Mouse (Mus musculus) hindbrain, embryonic 10.5 days (tissue): ENCODE results near the gene Hspa1l. TPM values are rescaled to one million over a fixed set of nuclear protein-coding genes. Genes with fewer than 3 reads are reported as not detected.
"Not testable (repeated sequence)": the region's sequence is repeated elsewhere in the genome, so short reads cannot be mapped to it uniquely, and the experiment has no call there.

Experiments
- DNase-seq: peaks from one replicate; pipeline ENCODE4 v3.0.0-alpha.2; 2017; ENCODE audit warnings: low spot score
- H3K27ac ChIP-seq: fragments of 300-500 bp; sonication (generic); 2 replicates; pipeline ENCODE4 v1.5.1; 2016; ENCODE audit warnings: mild to moderate bottlenecking, moderate library complexity
- H3K27me3 ChIP-seq: fragments of 300-500 bp; sonication (generic); 2 replicates; pipeline ENCODE4 v1.6.1; 2016; ENCODE audit warnings: mild to moderate bottlenecking; ENCODE audit not compliant: poor library complexity, insufficient read depth, severe bottlenecking
- H3K36me3 ChIP-seq: fragments of 300-500 bp; sonication (generic); 2 replicates; pipeline ENCODE4 v1.6.1; 2016; ENCODE audit warnings: mild to moderate bottlenecking, moderate library complexity
- H3K4me1 ChIP-seq: fragments of 300-500 bp; sonication (generic); replicated peaks from 2 replicates; pipeline ENCODE4 v1.6.1; 2016; ENCODE audit warnings: mild to moderate bottlenecking
- H3K4me3 ChIP-seq: fragments of 300-500 bp; sonication (generic); 2 replicates; pipeline ENCODE4 v1.5.1; 2016; ENCODE audit warnings: mild to moderate bottlenecking, moderate library complexity
- H3K9me3 ChIP-seq: fragments of 300-500 bp; sonication (generic); 2 replicates; pipeline ENCODE4 v1.6.1; 2016; ENCODE audit warnings: mild to moderate bottlenecking, moderate library complexity
- WGBS: fragments of 180-500 bp; shearing (Covaris S2); methylation state at CpG from one replicate; pipeline ENCODE4 v1.1.7; 2016; 5-methylcytosine and 5-hydroxymethylcytosine counted together
- polyA plus RNA-seq: library from polyadenylated mRNA; unstranded; fragments of >200 nt; fragmentation: Nextera tagmentation; extraction: Ambion mirVana; gene quantifications from 2 replicates; pipeline ENCODE4 v1.2.1, GENCODE M21; 2016

Gene Hspa1l
- polyA plus RNA-seq, 1 experiment from 2014 or later, result 0.76 TPM

DNA sequence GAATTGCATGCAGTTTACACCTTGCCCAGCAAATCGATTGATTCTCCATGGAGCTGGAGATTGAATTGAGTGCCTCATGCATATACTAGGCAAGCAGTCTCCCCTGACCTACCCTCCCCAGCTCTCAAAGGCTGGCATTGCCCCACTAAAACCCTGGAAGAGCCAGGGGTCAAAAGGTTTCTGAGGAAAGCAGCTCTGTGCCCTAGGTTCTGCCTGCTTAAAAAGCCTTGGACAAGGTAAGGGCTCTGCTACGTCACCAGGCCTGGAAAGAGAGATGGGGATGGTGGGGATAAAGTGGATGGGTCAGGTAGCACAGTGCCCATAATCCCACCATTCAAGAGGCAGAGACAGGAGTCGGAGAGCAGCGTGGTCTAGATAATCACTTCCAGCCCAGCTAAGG, 17.7 kb upstream of the Hspa1l start:
- peaks cover 19% of the 10 kb centered on the region for H3K36me3 ChIP-seq
- no peak overlapping the region; the same call in 1 of the 2 replicates for H3K4me3 ChIP-seq
- 75% methylated on average over 4 of the region's 4 CpGs for WGBS
- DNase-seq, result no peak
- H3K9me3 ChIP-seq, result no peaks in the 10 kb centered on the region
- peaks cover 18% of the 10 kb centered on the region for H3K4me1 ChIP-seq
- H3K27ac ChIP-seq, result no peak overlapping the region
- H3K27me3 ChIP-seq, result peaks cover 35% of the 10 kb centered on the region

DNA sequence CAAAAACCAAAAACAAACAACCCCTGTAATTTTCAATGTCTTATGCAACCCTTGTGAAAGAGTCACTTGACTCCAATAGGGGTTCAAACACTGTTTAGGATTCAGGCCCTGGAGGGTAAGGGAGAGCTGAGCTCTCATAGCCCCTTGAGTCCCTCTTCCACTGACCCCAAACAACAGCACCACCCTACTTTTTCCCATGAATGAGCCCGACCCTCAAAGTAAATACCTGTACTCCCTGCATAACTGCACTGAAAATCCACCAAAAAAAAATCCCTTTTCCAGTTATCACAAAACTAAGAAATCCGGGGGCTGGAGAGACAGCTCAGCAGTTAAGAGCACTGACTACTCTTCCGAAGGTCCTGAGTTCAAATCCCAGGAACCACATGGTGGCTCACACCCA, 16.6 kb upstream of the Hspa1l start:
- Histone ChIP-seq H3K27ac (no peak overlapping the region), H3K4me3 (no peak overlapping the region), H3K36me3 (peaks cover 9% of the 10 kb centered on the region), H3K9me3 (no peaks in the 10 kb centered on the region), H3K27me3 (peaks cover 43% of the 10 kb centered on the region), H3K4me1 (peaks cover 16% of the 10 kb centered on the region)
- WGBS, result 78% methylated on average over 3 of the region's 3 CpGs
- DNase-seq, result no peak

DNA sequence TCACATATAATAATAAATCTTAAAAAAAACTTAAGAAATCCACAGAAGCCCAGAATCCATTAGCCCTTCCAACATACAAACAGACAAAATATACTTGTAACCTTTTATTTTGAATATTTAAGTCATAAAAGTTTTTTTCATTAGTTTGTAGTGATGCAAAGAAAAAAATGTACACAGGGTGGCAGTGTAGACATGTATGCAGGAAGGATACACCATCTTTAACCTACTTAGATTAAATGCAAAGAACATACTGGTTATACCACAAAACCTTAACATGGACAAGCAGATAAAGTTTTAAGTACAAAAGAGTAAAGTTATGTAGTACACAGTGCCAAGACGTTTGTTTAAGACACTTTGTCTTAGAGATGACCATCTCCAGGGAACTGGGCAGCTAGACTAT, 16.2 kb upstream of the Hspa1l start:
- Histone ChIP-seq H3K27ac (no peak overlapping the region), H3K4me1 (peaks cover 12% of the 10 kb centered on the region), H3K9me3 (no peaks in the 10 kb centered on the region), H3K27me3 (peaks cover 47% of the 10 kb centered on the region), H3K36me3 (peaks cover 4% of the 10 kb centered on the region), H3K4me3 (no peak overlapping the region)
- WGBS, result 50% methylated on average over 1 of the region's 1 CpGs
- DNase-seq, result no peak

DNA sequence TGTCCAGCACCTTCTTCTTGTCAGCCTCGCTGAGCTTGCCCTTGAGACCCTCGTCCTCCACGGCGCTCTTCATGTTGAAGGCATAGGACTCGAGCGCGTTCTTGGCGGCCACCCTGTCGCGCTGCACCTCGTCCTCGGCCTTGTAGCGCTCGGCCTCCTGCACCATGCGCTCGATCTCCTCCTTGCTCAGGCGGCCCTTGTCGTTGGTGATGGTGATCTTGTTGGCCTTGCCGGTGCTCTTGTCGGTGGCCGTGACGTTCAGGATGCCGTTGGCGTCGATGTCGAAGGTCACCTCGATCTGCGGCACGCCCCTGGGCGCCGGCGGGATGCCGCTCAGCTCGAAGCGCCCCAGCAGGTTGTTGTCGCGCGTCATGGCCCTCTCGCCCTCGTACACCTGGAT, 15.2 kb upstream of the Hspa1l start:
- H3K4me1 ChIP-seq, result peaks cover 12% of the 10 kb centered on the region
- not testable (repeated sequence) for H3K4me3 ChIP-seq, H3K36me3 ChIP-seq, DNase-seq, H3K27ac ChIP-seq, H3K9me3 ChIP-seq
- 19% methylated on average over 40 of the region's 40 CpGs for WGBS
- H3K27me3 ChIP-seq, result peaks cover 57% of the 10 kb centered on the region

DNA sequence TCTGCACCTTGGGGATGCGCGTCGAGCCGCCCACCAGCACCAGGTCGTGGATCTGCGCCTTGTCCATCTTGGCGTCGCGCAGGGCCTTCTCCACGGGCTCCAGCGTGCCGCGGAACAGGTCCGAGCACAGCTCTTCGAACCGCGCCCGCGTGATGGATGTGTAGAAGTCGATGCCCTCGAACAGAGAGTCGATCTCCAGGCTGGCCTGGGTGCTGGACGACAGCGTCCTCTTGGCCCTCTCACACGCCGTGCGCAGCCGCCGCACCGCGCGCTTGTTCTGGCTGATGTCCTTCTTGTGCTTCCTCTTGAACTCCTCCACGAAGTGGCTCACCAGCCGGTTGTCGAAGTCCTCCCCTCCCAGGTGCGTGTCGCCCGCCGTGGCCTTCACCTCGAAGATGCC, 14.5 kb upstream of the Hspa1l start:
- 32% methylated on average over 35 of the region's 40 CpGs for WGBS
- not testable (repeated sequence) for DNase-seq, H3K36me3 ChIP-seq, H3K9me3 ChIP-seq, H3K27ac ChIP-seq, H3K4me3 ChIP-seq
- H3K27me3 ChIP-seq, result peaks cover 62% of the 10 kb centered on the region
- peaks cover 12% of the 10 kb centered on the region for H3K4me1 ChIP-seq

DNA sequence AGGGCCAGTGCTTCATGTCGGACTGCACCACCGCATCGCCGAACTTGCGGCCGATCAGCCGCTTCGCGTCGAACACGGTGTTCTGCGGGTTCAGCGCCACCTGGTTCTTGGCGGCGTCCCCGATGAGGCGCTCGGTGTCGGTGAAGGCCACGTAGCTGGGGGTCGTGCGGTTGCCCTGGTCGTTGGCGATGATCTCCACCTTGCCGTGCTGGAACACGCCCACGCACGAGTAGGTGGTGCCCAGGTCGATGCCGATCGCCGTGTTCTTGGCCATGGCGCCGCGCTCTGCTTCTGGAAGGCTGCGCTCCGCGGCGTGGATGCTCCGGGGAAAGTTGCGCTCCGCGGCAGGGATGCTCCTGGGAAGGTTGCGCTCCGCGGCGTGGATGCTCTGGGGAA, 13.8 kb upstream of the Hspa1l start:
- not testable (repeated sequence) for DNase-seq, H3K27ac ChIP-seq, H3K9me3 ChIP-seq, H3K36me3 ChIP-seq
- peaks cover 12% of the 10 kb centered on the region for H3K4me1 ChIP-seq
- 2% methylated on average over 34 of the region's 47 CpGs for WGBS
- H3K27me3 ChIP-seq, result peaks cover 70% of the 10 kb centered on the region
- peak overlapping the region; percentile 64 for H3K4me3 ChIP-seq

DNA sequence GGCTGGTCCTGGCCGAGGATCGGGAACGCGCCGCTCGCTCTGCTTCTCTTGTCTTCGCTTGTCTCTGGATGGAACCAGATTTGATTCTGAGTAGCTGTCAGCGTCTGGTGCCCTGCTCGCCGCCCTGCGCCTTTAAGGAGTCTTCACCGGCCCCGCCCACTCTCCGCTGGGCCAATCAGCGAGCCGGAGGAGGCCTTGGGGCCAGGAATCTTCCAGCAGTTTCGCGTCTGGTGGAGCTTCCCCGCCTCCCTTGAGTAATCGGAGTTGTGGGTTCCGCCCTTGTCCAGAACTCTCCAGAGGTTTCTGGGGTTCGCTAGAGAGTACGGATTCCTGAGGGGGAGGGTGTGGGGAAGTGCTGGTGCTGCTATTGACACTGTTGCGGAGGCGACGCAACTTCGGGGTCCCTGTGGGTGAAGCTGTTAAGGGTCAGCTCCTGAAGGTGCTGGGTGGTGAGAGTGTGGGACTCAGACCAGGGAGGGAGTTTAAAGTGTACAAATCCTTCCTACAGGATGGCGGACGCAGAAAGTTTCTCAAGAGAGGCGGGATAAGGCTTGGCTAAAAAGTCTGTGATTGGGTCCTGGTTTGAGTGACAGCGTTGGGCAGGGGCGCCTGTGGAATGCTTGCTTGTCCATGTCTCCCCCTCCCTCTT, 13.2 kb upstream of the Hspa1l start, which contains the start of gene Hspa1b:
Hspa1b (minus strand) TSS at position 109 of the 649 bp plus-strand sequence.
- peaks cover 72% of the 10 kb centered on the region for H3K27me3 ChIP-seq
- DNase-seq, result peak; percentile 81
- H3K4me3 ChIP-seq, result peak within 1 kb of the TSS; percentile 64
- H3K36me3 ChIP-seq, H3K9me3 ChIP-seq: not testable (repeated sequence)
- peaks cover 12% of the 10 kb centered on the region for H3K4me1 ChIP-seq
- under 1% methylated on average over 31 of the region's 32 CpGs for WGBS
- peak within 1 kb of the TSS; percentile 91 for H3K27ac ChIP-seq

DNA sequence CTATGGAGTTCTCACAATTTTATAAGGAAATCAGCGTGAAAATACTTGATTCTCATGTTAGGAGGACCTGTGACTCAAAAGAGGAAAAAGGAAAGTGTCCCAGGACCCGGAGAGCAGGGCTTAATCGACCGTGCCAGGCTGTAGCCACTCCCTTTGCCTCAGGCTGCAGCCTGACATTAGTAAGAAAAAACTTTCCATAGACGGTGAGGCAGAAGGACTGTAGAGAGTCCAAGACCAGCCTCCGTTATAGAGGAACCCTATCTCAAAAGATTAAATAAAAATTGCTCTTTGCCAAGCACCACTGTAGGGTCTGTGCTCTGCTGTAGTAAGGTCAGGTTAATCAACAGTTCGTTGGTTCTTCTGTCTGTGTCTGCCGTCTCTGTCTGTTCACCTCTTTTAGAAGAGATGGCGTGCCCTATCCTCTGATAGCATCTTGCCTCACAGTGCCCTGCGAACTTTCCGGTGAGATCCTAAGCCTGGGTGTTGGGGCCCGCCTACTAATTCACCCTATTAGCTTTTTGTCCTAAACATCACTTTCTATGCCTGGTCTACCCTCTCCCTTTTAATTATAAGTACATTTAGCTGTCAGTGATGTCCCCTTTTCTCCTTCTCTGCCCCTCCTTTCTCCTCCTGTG, 12.5 kb upstream of the Hspa1l start:
- peak overlapping the region; percentile 64 for H3K4me3 ChIP-seq
- WGBS, result 16% methylated on average over 12 of the region's 12 CpGs
- H3K9me3 ChIP-seq, result no peaks in the 10 kb centered on the region
- peaks cover 68% of the 10 kb centered on the region for H3K27me3 ChIP-seq
- H3K4me1 ChIP-seq, result peaks cover 16% of the 10 kb centered on the region
- no peaks in the 10 kb centered on the region for H3K36me3 ChIP-seq
- peak; percentile 29 for DNase-seq
- H3K27ac ChIP-seq, result peak overlapping the region; percentile 91

DNA sequence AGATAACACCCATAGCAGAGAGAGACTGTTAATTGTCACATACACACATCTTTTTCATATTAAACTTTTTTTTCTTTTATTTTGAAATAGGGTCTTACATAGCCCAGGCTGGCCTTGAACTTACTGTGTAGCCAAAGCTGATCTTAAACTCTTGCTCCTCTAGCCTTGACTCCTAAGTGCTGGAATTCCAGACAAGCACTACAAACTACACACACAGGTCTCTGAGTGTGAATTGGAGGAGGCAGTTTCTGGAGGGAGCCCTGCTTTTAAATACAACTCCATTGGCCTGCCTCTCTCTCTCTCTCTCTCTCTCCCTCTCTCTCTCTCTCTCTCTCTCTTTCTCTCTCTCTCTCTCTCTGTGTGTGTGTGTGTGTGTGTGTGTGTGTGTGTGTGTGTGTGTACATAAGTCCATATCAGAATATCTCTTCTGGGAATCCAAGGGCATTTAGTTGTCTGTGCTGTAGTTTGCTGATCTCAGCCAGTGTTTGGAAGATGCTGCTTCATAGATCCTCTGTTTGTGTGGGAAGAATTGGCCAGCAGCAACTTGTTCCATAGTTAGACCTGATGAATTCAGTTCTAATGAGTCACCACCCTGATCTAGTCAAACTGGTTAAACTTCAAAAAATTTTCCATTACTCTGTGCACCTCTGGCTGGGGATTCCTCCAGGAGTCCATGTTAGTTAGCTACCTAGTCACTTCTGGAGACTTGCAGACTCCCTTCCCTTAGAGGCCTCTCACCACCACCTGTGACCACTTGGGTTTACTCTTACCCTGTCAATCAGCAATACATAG, 11.6 kb upstream of the Hspa1l start:
- Histone ChIP-seq H3K4me3 (no peak overlapping the region), H3K27ac (no peak overlapping the region), H3K9me3 (no peaks in the 10 kb centered on the region), H3K27me3 (peaks cover 66% of the 10 kb centered on the region), H3K36me3 (no peaks in the 10 kb centered on the region), H3K4me1 (peaks cover 16% of the 10 kb centered on the region)
- DNase-seq, result no peak

DNA sequence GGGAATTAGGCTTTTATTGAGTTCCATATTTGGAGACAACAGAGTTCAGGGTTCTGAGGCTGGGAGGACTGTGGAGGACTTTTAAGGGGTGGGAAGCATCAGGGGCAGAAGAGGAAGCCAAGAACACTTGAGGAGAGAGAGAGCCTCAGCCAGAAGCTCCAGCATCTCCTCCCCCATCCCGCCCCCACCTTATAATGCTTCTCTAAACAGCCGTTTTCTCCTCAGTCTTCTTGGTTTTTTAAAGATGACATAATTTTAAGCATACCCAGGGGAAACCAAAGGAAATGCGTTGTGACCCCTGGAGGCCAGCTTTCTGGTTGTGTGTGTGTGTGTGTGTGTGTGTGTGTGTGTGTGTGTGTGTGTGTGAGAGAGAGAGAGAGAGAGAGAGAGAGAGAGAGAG, 10.4 kb upstream of the Hspa1l start:
- 42% methylated on average over 3 of the region's 3 CpGs for WGBS
- H3K4me3 ChIP-seq, result no peak overlapping the region
- no peaks in the 10 kb centered on the region for H3K9me3 ChIP-seq
- no peak for DNase-seq
- H3K27me3 ChIP-seq, result peaks cover 67% of the 10 kb centered on the region
- peaks cover 16% of the 10 kb centered on the region for H3K4me1 ChIP-seq
- H3K36me3 ChIP-seq, result no peaks in the 10 kb centered on the region
- H3K27ac ChIP-seq, result no peak overlapping the region

DNA sequence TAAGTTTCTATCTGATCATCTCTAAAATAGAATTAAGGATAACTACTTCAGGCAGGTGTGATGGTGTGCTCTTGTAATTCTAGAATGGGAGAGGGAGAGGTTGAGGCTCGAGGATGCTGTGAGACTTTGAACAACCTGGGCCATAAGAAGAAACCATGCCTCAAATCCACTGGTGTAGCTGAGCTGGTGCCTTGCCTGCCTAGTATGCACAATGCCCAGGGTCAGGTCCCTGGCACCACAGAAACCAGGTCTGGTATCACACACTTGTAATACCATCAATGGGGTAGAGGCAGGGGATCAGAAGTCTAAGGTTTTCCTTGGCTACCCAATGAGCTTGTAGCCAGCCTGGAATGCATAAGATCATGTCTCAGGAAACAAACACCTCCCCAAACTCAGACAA, 9.7 kb upstream of the Hspa1l start:
- H3K27me3 ChIP-seq, result peaks cover 70% of the 10 kb centered on the region
- H3K36me3 ChIP-seq, result no peaks in the 10 kb centered on the region
- no peak overlapping the region for H3K4me3 ChIP-seq
- DNase-seq, result no peak
- H3K4me1 ChIP-seq, result peaks cover 16% of the 10 kb centered on the region
- 62% methylated on average over 1 of the region's 1 CpGs for WGBS
- no peaks in the 10 kb centered on the region for H3K9me3 ChIP-seq
- H3K27ac ChIP-seq, result no peak overlapping the region

DNA sequence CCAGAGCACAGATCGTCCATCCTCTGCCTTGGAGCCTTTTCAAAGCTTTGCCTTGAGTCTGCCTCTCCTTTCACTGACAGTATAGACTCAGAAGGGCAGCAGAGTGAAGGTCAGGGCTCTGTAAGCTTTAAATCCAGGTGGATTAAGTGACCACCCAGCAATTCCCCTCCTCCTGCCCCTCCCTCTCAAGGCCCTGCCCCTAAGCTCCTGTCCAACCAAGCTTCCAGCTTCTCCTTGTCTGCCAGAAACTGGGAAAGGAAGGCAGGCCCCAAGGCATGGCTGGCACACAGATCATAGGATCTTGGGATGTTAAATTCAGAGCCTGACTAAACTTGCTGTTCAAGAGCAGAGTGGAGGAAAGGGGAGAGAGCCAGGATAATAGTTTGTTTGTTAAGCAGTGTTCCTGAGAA, 7.9 kb upstream of the Hspa1l start:
- H3K27me3 ChIP-seq, result peaks cover 85% of the 10 kb centered on the region
- WGBS, result 32% methylated on average over 1 of the region's 1 CpGs

DNA sequence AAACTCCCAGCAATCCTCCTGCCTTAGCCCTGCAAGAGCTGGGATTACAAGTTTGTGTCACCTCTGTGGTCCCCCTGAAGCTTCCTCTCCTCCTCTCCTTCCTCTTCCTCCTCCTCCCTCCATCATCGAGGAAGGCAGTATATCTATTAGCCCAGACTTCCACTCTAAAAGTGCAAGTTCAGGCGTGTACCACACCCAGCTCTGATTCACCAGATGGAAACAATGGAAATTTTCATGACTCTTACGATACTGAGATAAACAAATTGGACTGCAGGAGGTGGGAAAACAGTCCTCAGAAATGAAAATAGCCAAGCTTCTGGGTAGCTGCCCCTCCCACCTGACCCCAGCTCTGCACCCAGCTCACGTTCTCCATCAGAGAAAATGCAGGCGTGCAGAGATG, 6.9 kb upstream of the Hspa1l start:
- H3K36me3 ChIP-seq, result no peaks in the 10 kb centered on the region
- H3K4me3 ChIP-seq, result no peak overlapping the region
- no peaks in the 10 kb centered on the region for H3K9me3 ChIP-seq
- DNase-seq, result no peak
- 0 out of 2 replicates have a peak, but pooled peaks cover 4% of the 10 kb centered on the region for H3K4me1 ChIP-seq
- peaks cover 88% of the 10 kb centered on the region for H3K27me3 ChIP-seq
- H3K27ac ChIP-seq, result no peak overlapping the region
- 85% methylated on average over 5 of the region's 5 CpGs for WGBS

More for the DNA sequence above, 7.9 kb upstream of the Hspa1l start:
- H3K36me3 ChIP-seq, result no peaks in the 10 kb centered on the region
- DNase-seq, result no peak
- H3K4me3 ChIP-seq, result 0 out of 2 replicates have a peak overlapping the region, but pooled peaks have one; percentile 6
- no peak overlapping the region for H3K27ac ChIP-seq
- peaks cover 12% of the 10 kb centered on the region for H3K4me1 ChIP-seq
- H3K9me3 ChIP-seq, result no peaks in the 10 kb centered on the region
